Mouse (Mus musculus): ENCODE data around the gene Rbfox3. TPM values are rescaled to one million over a fixed set of nuclear protein-coding genes. Genes with fewer than 3 reads are reported as not detected.

The Rbfox3 gene
- polyA plus RNA-seq, 1 experiment, result 117 TPM

GRCm38 (mm10) chr11:118447346-118447745 lies 464.1 kb downstream of the Rbfox3 start:
- no peak overlapping the region for H3K27ac ChIP-seq (ENCODE audit: insufficient read depth, low read length)
- H3K4me3 ChIP-seq (ENCODE audit: insufficient read depth, low read length), result no peak overlapping the region
- H3K4me1 ChIP-seq (ENCODE audit: control insufficient read depth, insufficient read depth, low read length), result no peaks in the 10 kb centered on the region
- TF ChIP-seq CTCF (IDR thresholded peaks at IDR 0.05; ENCODE audit: extremely low read depth, insufficient read depth, low read length) (no peak), POLR2A (IDR thresholded peaks at IDR 0.05; ENCODE audit: extremely low read depth, insufficient read depth, low read length) (no peak)

- H3K4me3 ChIP-seq (ENCODE audit: insufficient read depth, low read length), result no peak overlapping the region
- H3K27ac ChIP-seq (ENCODE audit: insufficient read depth, low read length), result no peak overlapping the region
- no peaks in the 10 kb centered on the region for H3K4me1 ChIP-seq (ENCODE audit: control insufficient read depth, insufficient read depth, low read length)
- TF ChIP-seq POLR2A (IDR thresholded peaks at IDR 0.05; ENCODE audit: extremely low read depth, insufficient read depth, low read length), result no peak
- TF ChIP-seq CTCF (IDR thresholded peaks at IDR 0.05; ENCODE audit: extremely low read depth, insufficient read depth, low read length), result peak; percentile 98
Measured at GRCm38 (mm10) chr11:118445843-118446242, 465.6 kb downstream of the Rbfox3 start.

- Histone ChIP-seq H3K4me1 (ENCODE audit: control insufficient read depth, insufficient read depth, low read length) (peaks cover 1% of the 10 kb centered on the region; the same call in 1 of the 2 replicates), H3K27ac (ENCODE audit: insufficient read depth, low read length) (no peak overlapping the region), H3K4me3 (ENCODE audit: insufficient read depth, low read length) (no peak overlapping the region)
- TF ChIP-seq CTCF (IDR thresholded peaks at IDR 0.05; ENCODE audit: extremely low read depth, insufficient read depth, low read length) (peak; percentile 77), POLR2A (IDR thresholded peaks at IDR 0.05; ENCODE audit: extremely low read depth, insufficient read depth, low read length) (no peak)
Measured at GRCm38 (mm10) chr11:118443201-118443970, 468.0 kb downstream of the Rbfox3 start.

- Histone ChIP-seq H3K4me3 (ENCODE audit: insufficient read depth, low read length) (no peak overlapping the region), H3K4me1 (ENCODE audit: control insufficient read depth, insufficient read depth, low read length) (peaks cover 2% of the 10 kb centered on the region; the same call in 1 of the 2 replicates), H3K27ac (ENCODE audit: insufficient read depth, low read length) (no peak overlapping the region)
- TF ChIP-seq POLR2A (IDR thresholded peaks at IDR 0.05; ENCODE audit: extremely low read depth, insufficient read depth, low read length) (no peak), CTCF (IDR thresholded peaks at IDR 0.05; ENCODE audit: extremely low read depth, insufficient read depth, low read length) (no peak)
Measured at GRCm38 (mm10) chr11:118442691-118443090, 468.7 kb downstream of the Rbfox3 start.

Other genes with a start within 250 kb of the Rbfox3 start
- not detected in 2 replicates for gene Enpp7, start 76.6 kb upstream of the Rbfox3 start, polyA plus RNA-seq (2012; rRNA removed)
- 2.6 and 2.8 TPM in 2 replicates for gene Cbx2, start 111.4 kb upstream of the Rbfox3 start, polyA plus RNA-seq (2012; rRNA removed)
- gene Cbx8, start 129.4 kb upstream of the Rbfox3 start, polyA plus RNA-seq (2012; rRNA removed), result 6.0 and 7.4 TPM in 2 replicates
- gene Cbx4, start 174.6 kb upstream of the Rbfox3 start, polyA plus RNA-seq (2012; rRNA removed), result 45.3 and 47.5 TPM in 2 replicates